Mouse (Mus musculus): Measurements from ENCODE around the gene Tmem212. TPM values are rescaled to one million over a fixed set of nuclear protein-coding genes. Genes with fewer than 3 reads are reported as not detected.

The Tmem212 gene
- polyA plus RNA-seq, 1 experiment from 2014 or later: not detected

DNA sequence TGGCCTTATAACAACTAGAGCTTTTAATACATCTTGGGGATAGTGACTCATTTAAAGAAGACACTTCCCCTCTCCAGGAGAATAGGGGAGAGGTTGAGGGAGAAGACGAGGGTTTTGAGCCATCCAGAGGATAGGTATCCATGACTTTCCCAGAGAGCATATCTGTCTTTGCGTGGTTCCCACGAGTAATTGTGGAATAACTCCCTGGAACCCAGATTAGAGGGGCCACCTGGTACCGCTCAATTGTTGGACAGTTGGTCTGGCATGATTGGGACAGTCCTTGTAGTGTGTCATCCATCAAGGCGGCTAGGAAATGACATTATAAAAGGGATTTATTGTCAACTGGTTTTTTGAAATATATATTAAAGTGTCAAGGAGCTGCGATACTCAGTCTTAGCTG lies 35.1 kb downstream of the Tmem212 start:
- Histone ChIP-seq H3K9me3 (no peaks in the 10 kb centered on the region), H3K4me3 (no peak overlapping the region), H3K27ac (no peak overlapping the region), H3K4me2 (replicated peaks) (no peak overlapping the region), H3K27me3 (replicated peaks) (no peaks in the 10 kb centered on the region), H3K4me1 (peaks cover 25% of the 10 kb centered on the region), H3K9ac (no peak overlapping the region), H3K36me3 (no peaks in the 10 kb centered on the region)
- ATAC-seq (ENCODE audit: low FRiP score, low read depth): no peak
- 82% methylated on average over 6 of the region's 6 CpGs for WGBS

GRCm38 (mm10) chr3:27859161-27859561 lies 37.0 kb downstream of the Tmem212 start:
- Histone ChIP-seq H3K27me3 (replicated peaks) (no peaks in the 10 kb centered on the region), H3K4me1 (peaks cover 31% of the 10 kb centered on the region), H3K27ac (no peak overlapping the region), H3K9me3 (no peaks in the 10 kb centered on the region), H3K4me3 (no peak overlapping the region), H3K36me3 (no peaks in the 10 kb centered on the region), H3K4me2 (replicated peaks) (peak overlapping the region; percentile 20; the same call in 1 of the 2 replicates), H3K9ac (no peak overlapping the region)
- WGBS: 7% methylated on average over 5 of the region's 5 CpGs
- no peak; the same call in 1 of the 2 replicates for ATAC-seq (ENCODE audit: low FRiP score, low read depth)

GRCm38 (mm10) chr3:27858441-27859115 lies 37.6 kb downstream of the Tmem212 start:
- no peaks in the 10 kb centered on the region for H3K27me3 ChIP-seq (replicated peaks)
- H3K27ac ChIP-seq: no peak overlapping the region
- WGBS: 29% methylated on average over 5 of the region's 5 CpGs
- H3K36me3 ChIP-seq: no peaks in the 10 kb centered on the region
- no peak for ATAC-seq (ENCODE audit: low FRiP score, low read depth)
- H3K9ac ChIP-seq: no peak overlapping the region
- peaks cover 31% of the 10 kb centered on the region for H3K4me1 ChIP-seq
- H3K4me3 ChIP-seq: no peak overlapping the region
- H3K4me2 ChIP-seq (replicated peaks): no peak overlapping the region
- H3K9me3 ChIP-seq: no peaks in the 10 kb centered on the region

DNA sequence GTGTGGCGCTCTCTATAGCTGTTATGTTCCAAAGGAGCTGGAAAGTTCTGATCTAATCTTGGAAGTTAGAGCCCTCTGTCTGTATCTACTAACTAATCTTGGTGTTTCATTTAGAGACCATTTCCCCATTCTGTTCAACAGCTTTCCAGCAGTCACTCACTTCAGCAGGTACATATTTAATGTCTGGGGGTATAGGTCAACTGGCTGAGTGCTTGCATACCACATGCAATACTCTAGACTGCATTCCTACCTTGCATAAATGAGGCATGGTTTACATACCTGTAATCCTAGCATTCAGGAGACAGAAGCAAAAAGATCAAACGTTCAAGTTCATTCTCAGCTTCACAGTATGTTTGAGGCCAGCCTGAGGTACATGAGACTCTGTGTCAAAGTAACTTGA lies 39.9 kb downstream of the Tmem212 start:
- peaks cover 19% of the 10 kb centered on the region for H3K4me1 ChIP-seq
- no peak overlapping the region for H3K4me3 ChIP-seq
- no peak overlapping the region for H3K9ac ChIP-seq
- H3K9me3 ChIP-seq: no peaks in the 10 kb centered on the region
- WGBS: 92% methylated on average over 2 of the region's 2 CpGs
- no peak overlapping the region for H3K27ac ChIP-seq
- ATAC-seq (ENCODE audit: low FRiP score, low read depth): no peak
- H3K36me3 ChIP-seq: no peaks in the 10 kb centered on the region
- H3K27me3 ChIP-seq (replicated peaks): no peaks in the 10 kb centered on the region
- H3K4me2 ChIP-seq (replicated peaks): no peak overlapping the region

DNA sequence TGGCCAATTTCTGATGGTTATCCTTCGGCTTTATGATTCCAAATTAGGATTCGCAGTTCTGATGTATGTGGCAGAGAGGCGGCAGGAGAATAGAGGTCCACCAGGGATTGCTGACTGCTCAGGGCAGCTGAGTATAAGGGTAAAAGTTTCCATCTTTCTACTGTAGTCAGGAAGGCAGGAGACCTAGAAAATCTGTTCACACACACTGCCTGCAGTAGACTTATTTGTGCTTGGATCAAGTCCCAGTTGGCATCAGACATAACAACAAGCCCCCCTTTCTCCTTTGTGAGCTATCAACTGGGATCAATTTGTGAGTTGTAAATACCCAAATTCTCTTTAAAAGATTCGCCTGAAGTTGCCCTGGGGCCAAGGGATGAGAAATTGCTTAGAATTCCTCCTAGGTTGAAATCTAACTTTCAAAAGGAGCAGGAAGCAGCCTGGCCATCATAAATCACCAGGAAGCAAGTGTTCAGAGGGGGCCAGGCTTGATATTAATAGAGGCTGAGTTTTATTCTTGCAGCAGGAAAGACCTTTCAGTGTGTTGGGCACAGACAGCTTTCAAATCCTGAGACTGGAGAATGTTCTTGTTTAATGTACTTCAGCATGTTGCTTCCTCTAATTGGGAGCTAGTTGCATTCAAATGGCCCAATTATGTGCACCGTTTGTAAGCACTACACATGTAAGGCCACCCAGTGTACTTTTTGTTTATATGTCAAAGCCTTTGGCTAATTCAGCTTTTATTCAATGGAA lies 41.6 kb downstream of the Tmem212 start:
- Histone ChIP-seq H3K9me3 (no peaks in the 10 kb centered on the region), H3K9ac (no peak overlapping the region), H3K27me3 (replicated peaks) (no peaks in the 10 kb centered on the region), H3K36me3 (no peaks in the 10 kb centered on the region), H3K4me1 (peaks cover 18% of the 10 kb centered on the region), H3K4me2 (replicated peaks) (no peak overlapping the region), H3K4me3 (no peak overlapping the region), H3K27ac (no peak overlapping the region)
- WGBS: 59% methylated on average over 5 of the region's 5 CpGs
- ATAC-seq (ENCODE audit: low FRiP score, low read depth): no peak

DNA sequence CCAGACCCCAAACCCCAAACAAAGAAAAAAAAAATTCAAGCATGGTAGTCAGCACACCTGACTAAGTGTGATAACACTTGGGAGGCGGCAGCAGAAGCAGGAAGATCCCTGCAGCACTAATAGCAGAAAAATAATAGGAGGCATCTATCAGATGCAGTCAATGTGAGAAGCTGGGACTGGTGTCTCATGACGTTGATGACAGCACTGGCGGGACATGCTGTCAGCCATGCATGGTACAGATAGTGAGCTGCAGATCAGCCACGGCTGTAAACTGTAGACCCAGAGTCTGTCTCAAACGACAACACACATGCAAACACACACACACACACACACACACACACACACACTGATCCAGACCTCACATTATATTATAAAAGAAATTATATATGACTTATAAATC lies 52.9 kb downstream of the Tmem212 start:
- H3K27ac ChIP-seq: no peak overlapping the region
- H3K4me3 ChIP-seq: no peak overlapping the region
- no peak overlapping the region for H3K9ac ChIP-seq
- no peak for ATAC-seq (ENCODE audit: low FRiP score, low read depth)
- no peaks in the 10 kb centered on the region for H3K36me3 ChIP-seq
- H3K27me3 ChIP-seq (replicated peaks): no peaks in the 10 kb centered on the region
- no peaks in the 10 kb centered on the region for H3K9me3 ChIP-seq
- 81% methylated on average over 5 of the region's 5 CpGs for WGBS
- H3K4me2 ChIP-seq (replicated peaks): no peak overlapping the region
- H3K4me1 ChIP-seq: no peaks in the 10 kb centered on the region

GRCm38 (mm10) chr3:27842856-27843255 lies 53.3 kb downstream of the Tmem212 start:
- H3K36me3 ChIP-seq: no peaks in the 10 kb centered on the region
- no peak overlapping the region for H3K4me2 ChIP-seq (replicated peaks)
- H3K4me1 ChIP-seq: no peaks in the 10 kb centered on the region
- 70% methylated on average over 5 of the region's 5 CpGs for WGBS
- H3K27me3 ChIP-seq (replicated peaks): no peaks in the 10 kb centered on the region
- no peaks in the 10 kb centered on the region for H3K9me3 ChIP-seq
- H3K4me3 ChIP-seq: no peak overlapping the region
- ATAC-seq (ENCODE audit: low FRiP score, low read depth): no peak
- H3K27ac ChIP-seq: no peak overlapping the region
- H3K9ac ChIP-seq: no peak overlapping the region

DNA sequence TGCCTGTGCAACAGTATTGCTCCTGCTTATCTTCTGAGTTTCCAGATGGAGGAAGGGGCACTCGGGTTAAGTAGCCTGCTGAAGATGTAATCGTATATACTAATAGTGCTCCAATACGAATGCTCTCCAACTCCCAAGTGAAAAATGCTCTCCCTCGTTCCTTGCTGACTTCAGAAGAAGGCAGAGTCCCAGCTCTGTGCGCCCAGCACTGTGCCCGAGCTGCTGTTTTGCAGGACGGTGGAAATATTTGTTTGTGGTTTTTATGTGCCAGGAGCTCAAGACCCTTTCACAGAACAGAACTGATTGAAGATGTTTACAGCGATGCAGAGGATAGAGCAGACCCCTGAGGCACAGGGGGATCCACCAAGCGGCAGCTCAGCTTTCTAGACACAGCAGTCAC lies 55.9 kb downstream of the Tmem212 start:
- Histone ChIP-seq H3K4me2 (replicated peaks) (no peak overlapping the region), H3K9me3 (no peaks in the 10 kb centered on the region), H3K9ac (no peak overlapping the region), H3K27ac (no peak overlapping the region), H3K4me3 (no peak overlapping the region), H3K36me3 (no peaks in the 10 kb centered on the region), H3K27me3 (replicated peaks) (no peaks in the 10 kb centered on the region), H3K4me1 (no peaks in the 10 kb centered on the region)
- 84% methylated on average over 9 of the region's 9 CpGs for WGBS
- no peak for ATAC-seq (ENCODE audit: low FRiP score, low read depth)

GRCm38 (mm10) chr3:27839795-27840194 lies 56.4 kb downstream of the Tmem212 start:
- no peaks in the 10 kb centered on the region for H3K4me1 ChIP-seq
- 81% methylated on average over 3 of the region's 3 CpGs for WGBS
- H3K27ac ChIP-seq: no peak overlapping the region
- H3K36me3 ChIP-seq: no peaks in the 10 kb centered on the region
- no peak for ATAC-seq (ENCODE audit: low FRiP score, low read depth)
- no peaks in the 10 kb centered on the region for H3K9me3 ChIP-seq
- no peak overlapping the region for H3K4me3 ChIP-seq
- no peaks in the 10 kb centered on the region for H3K27me3 ChIP-seq (replicated peaks)
- H3K9ac ChIP-seq: no peak overlapping the region
- no peak overlapping the region for H3K4me2 ChIP-seq (replicated peaks)

- ATAC-seq (ENCODE audit: low FRiP score, low read depth): no peak
- H3K4me2 ChIP-seq (replicated peaks): no peak overlapping the region
- no peak overlapping the region for H3K27ac ChIP-seq
- no peaks in the 10 kb centered on the region for H3K27me3 ChIP-seq (replicated peaks)
- 93% methylated on average over 9 of the region's 9 CpGs for WGBS
- no peaks in the 10 kb centered on the region for H3K36me3 ChIP-seq
- no peak overlapping the region for H3K4me3 ChIP-seq
- no peaks in the 10 kb centered on the region for H3K4me1 ChIP-seq
- no peaks in the 10 kb centered on the region for H3K9me3 ChIP-seq
- no peak overlapping the region for H3K9ac ChIP-seq
Measured at GRCm38 (mm10) chr3:27839231-27839630, 56.9 kb downstream of the Tmem212 start.

GRCm38 (mm10) chr3:27836297-27836696 lies 59.9 kb downstream of the Tmem212 start:
- no peaks in the 10 kb centered on the region for H3K27me3 ChIP-seq (replicated peaks)
- H3K9ac ChIP-seq: no peak overlapping the region
- WGBS: 83% methylated on average over 3 of the region's 3 CpGs
- H3K4me1 ChIP-seq: no peaks in the 10 kb centered on the region
- H3K4me3 ChIP-seq: no peak overlapping the region
- H3K4me2 ChIP-seq (replicated peaks): no peak overlapping the region
- H3K9me3 ChIP-seq: no peaks in the 10 kb centered on the region
- H3K36me3 ChIP-seq: no peaks in the 10 kb centered on the region
- ATAC-seq (ENCODE audit: low FRiP score, low read depth): no peak
- H3K27ac ChIP-seq: no peak overlapping the region

GRCm38 (mm10) chr3:27835786-27836185 lies 60.4 kb downstream of the Tmem212 start:
- no peak for ATAC-seq (ENCODE audit: low FRiP score, low read depth)
- no peak overlapping the region for H3K4me2 ChIP-seq (replicated peaks)
- H3K27ac ChIP-seq: no peak overlapping the region
- no peaks in the 10 kb centered on the region for H3K9me3 ChIP-seq
- H3K4me3 ChIP-seq: no peak overlapping the region
- no peaks in the 10 kb centered on the region for H3K36me3 ChIP-seq
- H3K4me1 ChIP-seq: no peaks in the 10 kb centered on the region
- 95% methylated on average over 8 of the region's 8 CpGs for WGBS
- H3K9ac ChIP-seq: no peak overlapping the region
- no peaks in the 10 kb centered on the region for H3K27me3 ChIP-seq (replicated peaks)

GRCm38 (mm10) chr3:27828755-27829154 lies 67.4 kb downstream of the Tmem212 start:
- H3K27ac ChIP-seq: no peak overlapping the region
- H3K4me1 ChIP-seq: no peaks in the 10 kb centered on the region
- H3K36me3 ChIP-seq: no peaks in the 10 kb centered on the region
- H3K27me3 ChIP-seq (replicated peaks): no peaks in the 10 kb centered on the region
- H3K9me3 ChIP-seq: no peaks in the 10 kb centered on the region
- WGBS: 68% methylated on average over 3 of the region's 3 CpGs
- H3K9ac ChIP-seq: no peak overlapping the region
- H3K4me2 ChIP-seq (replicated peaks): no peak overlapping the region
- H3K4me3 ChIP-seq: no peak overlapping the region
- no peak for ATAC-seq (ENCODE audit: low FRiP score, low read depth)

Measured in neural tube, embryonic 12.5 days (tissue).